Mouse (Mus musculus) forebrain, postnatal 0 days (tissue): ENCODE data around the gene Large1. TPM values are rescaled to one million over a fixed set of nuclear protein-coding genes. Genes with fewer than 3 reads are reported as not detected.
"Not testable (repeated sequence)": the region's sequence is repeated elsewhere in the genome, so short reads cannot be mapped to it uniquely, and the experiment has no call there.

ENCODE experiments used
- ATAC-seq: fragments of 200-750 bp; cut with Nextera tagmentation; 2 replicates; pipeline ENCODE4 v1.8.0; 2017; ENCODE audit warnings: mild to moderate bottlenecking, moderate library complexity
- DNase-seq: peaks from one replicate; pipeline ENCODE4 v3.0.0-alpha.2; 2015
- H3K27ac ChIP-seq: fragments of 300-500 bp; sonication (generic); 2 replicates; pipeline ENCODE4 v1.5.1; 2014; ENCODE audit warnings: low read depth, mild to moderate bottlenecking, antibody characterized with exemption, low read length, moderate library complexity, mixed read lengths
- H3K27me3 ChIP-seq: fragments of 300-500 bp; sonication (generic); 2 replicates; pipeline ENCODE4 v1.6.1; 2014; ENCODE audit warnings: mild to moderate bottlenecking, low read length, mixed read lengths; ENCODE audit not compliant: insufficient read depth
- H3K36me3 ChIP-seq: fragments of 300-500 bp; sonication (generic); 2 replicates; pipeline ENCODE4 v1.6.1; 2014; ENCODE audit warnings: mild to moderate bottlenecking, moderate library complexity; ENCODE audit not compliant: insufficient read depth
- H3K4me1 ChIP-seq: fragments of 300-500 bp; sonication (generic); 2 replicates; pipeline ENCODE4 v1.6.1; 2014; ENCODE audit warnings: antibody characterized with exemption; ENCODE audit not compliant: insufficient read depth
- H3K4me2 ChIP-seq: fragments of 300-500 bp; sonication (generic); 2 replicates; pipeline ENCODE4 v1.6.1; 2014; ENCODE audit warnings: low read depth, mild to moderate bottlenecking, moderate library complexity
- H3K4me3 ChIP-seq: fragments of 300-500 bp; sonication (generic); 2 replicates; pipeline ENCODE4 v1.5.1; 2014; ENCODE audit warnings: low read depth, low read length, mixed read lengths
- H3K9ac ChIP-seq: fragments of 300-500 bp; sonication (generic); 2 replicates; pipeline ENCODE4 v1.6.1; 2014; ENCODE audit warnings: mild to moderate bottlenecking
- H3K9me3 ChIP-seq: fragments of 300-500 bp; sonication (generic); 2 replicates; pipeline ENCODE4 v1.6.1; 2016; ENCODE audit warnings: low read length
- CTCF ChIP-seq: sonication (generic); IDR thresholded peaks from 2 replicates; pipeline ENCODE4 v1.5.1; 2016; ENCODE audit warnings: antibody characterized with exemption, control low read depth, low read depth
- WGBS: fragments of 180-500 bp; shearing (Covaris S2); extraction: QIAGEN DNeasy Blood & Tissue Kit; methylation state at CpG from one replicate; pipeline ENCODE4 v1.1.7; 2014; 5-methylcytosine and 5-hydroxymethylcytosine counted together
- polyA plus RNA-seq: library from polyadenylated mRNA; unstranded; fragments of >200 nt; fragmentation: Nextera tagmentation; extraction: Ambion mirVana; gene quantifications from 2 replicates; pipeline ENCODE4 v1.2.1, GENCODE M21; 2015
- total RNA-seq: library from RNA; depleted of rRNA; stranded (reverse); fragments of >200 nt; gene quantifications from 2 replicates; pipeline ENCODE4 v1.2.3, GENCODE M21; 2014

The Large1 gene
- total and polyA plus RNA-seq, 2 experiments from 2014 or later = 16.7 to 112 TPM

GRCm38 (mm10) chr8:73302947-73303346, 50.4 kb downstream of the Large1 start:
- WGBS = 89% methylated on average over 3 of the region's 3 CpGs
- no peak for TF ChIP-seq CTCF
- no peak for ATAC-seq

GRCm38 (mm10) chr8:73295531-73295930, 57.8 kb downstream of the Large1 start:
- no peak for ATAC-seq
- no peak for DNase-seq
- no peak overlapping the region for H3K9ac ChIP-seq

More at GRCm38 (mm10) chr8:73302947-73303346, 50.4 kb downstream of the Large1 start:
- no peak for DNase-seq
- H3K27me3 ChIP-seq = no peaks in the 10 kb centered on the region
- no peaks in the 10 kb centered on the region for H3K4me1 ChIP-seq
- H3K36me3 ChIP-seq = no peaks in the 10 kb centered on the region
- H3K9me3 ChIP-seq = no peaks in the 10 kb centered on the region
- no peak overlapping the region for H3K4me3 ChIP-seq
- H3K27ac ChIP-seq = no peak overlapping the region
- H3K4me2 ChIP-seq = no peak overlapping the region
- no peak overlapping the region for H3K9ac ChIP-seq

GRCm38 (mm10) chr8:73293655-73294054, 59.7 kb downstream of the Large1 start:
- H3K27ac ChIP-seq = no peak overlapping the region
- H3K4me3 ChIP-seq = no peak overlapping the region
- H3K27me3 ChIP-seq = no peaks in the 10 kb centered on the region
- DNase-seq (no peak), ATAC-seq (no peak)
- H3K36me3 ChIP-seq = no peaks in the 10 kb centered on the region
- no peaks in the 10 kb centered on the region for H3K4me1 ChIP-seq
- TF ChIP-seq CTCF = no peak
- no peak overlapping the region for H3K9ac ChIP-seq
- WGBS = 82% methylated on average over 2 of the region's 2 CpGs
- H3K9me3 ChIP-seq = no peaks in the 10 kb centered on the region
- H3K4me2 ChIP-seq = no peak overlapping the region

More at GRCm38 (mm10) chr8:73295531-73295930, 57.8 kb downstream of the Large1 start:
- Histone ChIP-seq H3K27me3 (no peaks in the 10 kb centered on the region), H3K36me3 (no peaks in the 10 kb centered on the region), H3K4me3 (no peak overlapping the region), H3K9me3 (no peaks in the 10 kb centered on the region), H3K4me2 (no peak overlapping the region), H3K4me1 (no peaks in the 10 kb centered on the region), H3K27ac (no peak overlapping the region)
- no peak for TF ChIP-seq CTCF

GRCm38 (mm10) chr8:73291630-73292029, 61.7 kb downstream of the Large1 start:
- no peak overlapping the region for H3K27ac ChIP-seq
- H3K9me3 ChIP-seq = no peaks in the 10 kb centered on the region
- no peaks in the 10 kb centered on the region for H3K27me3 ChIP-seq
- H3K4me3 ChIP-seq = no peak overlapping the region
- no peaks in the 10 kb centered on the region for H3K4me1 ChIP-seq
- no peak overlapping the region for H3K9ac ChIP-seq
- ATAC-seq = no peak
- WGBS = 75% methylated on average over 2 of the region's 2 CpGs
- TF ChIP-seq CTCF = no peak
- no peaks in the 10 kb centered on the region for H3K36me3 ChIP-seq
- no peak overlapping the region for H3K4me2 ChIP-seq
- no peak for DNase-seq

- DNase-seq = no peak
- no peak for ATAC-seq
- TF ChIP-seq CTCF = no peak
Measured at GRCm38 (mm10) chr8:73290636-73291035, 62.7 kb downstream of the Large1 start.

GRCm38 (mm10) chr8:73289831-73290230, 63.5 kb downstream of the Large1 start:
- H3K9ac ChIP-seq = no peak overlapping the region
- H3K4me2 ChIP-seq = no peak overlapping the region
- no peaks in the 10 kb centered on the region for H3K9me3 ChIP-seq
- no peak for ATAC-seq
- WGBS = 79% methylated on average over 2 of the region's 2 CpGs
- H3K36me3 ChIP-seq = no peaks in the 10 kb centered on the region
- no peak for DNase-seq
- H3K4me3 ChIP-seq = no peak overlapping the region
- H3K27ac ChIP-seq = no peak overlapping the region
- no peak for TF ChIP-seq CTCF
- H3K27me3 ChIP-seq = no peaks in the 10 kb centered on the region
- no peaks in the 10 kb centered on the region for H3K4me1 ChIP-seq

More at GRCm38 (mm10) chr8:73290636-73291035, 62.7 kb downstream of the Large1 start:
- Histone ChIP-seq H3K4me1 (no peaks in the 10 kb centered on the region), H3K4me3 (no peak overlapping the region), H3K9ac (no peak overlapping the region), H3K9me3 (no peaks in the 10 kb centered on the region), H3K27ac (no peak overlapping the region), H3K27me3 (no peaks in the 10 kb centered on the region), H3K36me3 (no peaks in the 10 kb centered on the region), H3K4me2 (no peak overlapping the region)
- WGBS = 76% methylated on average over 2 of the region's 2 CpGs

GRCm38 (mm10) chr8:73281996-73282395, 71.3 kb downstream of the Large1 start:
- 73% methylated on average over 4 of the region's 4 CpGs for WGBS
- Histone ChIP-seq H3K4me3 (no peak overlapping the region), H3K9ac (no peak overlapping the region), H3K4me2 (no peak overlapping the region), H3K27ac (no peak overlapping the region), H3K9me3 (no peaks in the 10 kb centered on the region), H3K36me3 (no peaks in the 10 kb centered on the region), H3K4me1 (no peaks in the 10 kb centered on the region), H3K27me3 (no peaks in the 10 kb centered on the region)
- ATAC-seq (no peak), DNase-seq (no peak)
- TF ChIP-seq CTCF = no peak

GRCm38 (mm10) chr8:73276015-73276414, 77.3 kb downstream of the Large1 start:
- Histone ChIP-seq H3K27me3 (no peaks in the 10 kb centered on the region), H3K9me3 (no peaks in the 10 kb centered on the region), H3K27ac (no peak overlapping the region), H3K9ac (no peak overlapping the region), H3K4me1 (no peaks in the 10 kb centered on the region), H3K4me3 (no peak overlapping the region), H3K4me2 (no peak overlapping the region), H3K36me3 (no peaks in the 10 kb centered on the region)
- ATAC-seq = no peak
- 92% methylated on average over 4 of the region's 4 CpGs for whole genome bisulfite sequencing
- TF ChIP-seq CTCF = no peak
- no peak for DNase-seq

- not testable (repeated sequence) for H3K27ac ChIP-seq, H3K9ac ChIP-seq, ATAC-seq, H3K27me3 ChIP-seq, H3K4me3 ChIP-seq, DNase-seq, H3K36me3 ChIP-seq, H3K4me1 ChIP-seq, H3K4me2 ChIP-seq, H3K9me3 ChIP-seq
- WGBS = 36% methylated on average over 4 of the region's 4 CpGs
Measured at GRCm38 (mm10) chr8:73275445-73275844, 77.9 kb downstream of the Large1 start.
